Mouse (Mus musculus) kidney, adult 2 months (tissue): ENCODE measurements around the gene Csf3.

ENCODE experiments used
- CTCF ChIP-seq: fragments of 200-500 bp; conservative IDR thresholded peaks from 2 replicates; pipeline ENCODE4 v1.5.1; 2011; ENCODE audit warnings: low read depth, mild to moderate bottlenecking, control low read depth, low read length, moderate library complexity, mixed read lengths; ENCODE audit not compliant: insufficient read depth, insufficient read length
- POLR2A ChIP-seq: fragments of 200-500 bp; IDR thresholded peaks from one replicate; pipeline ENCODE4 v1.6.1; 2011; ENCODE audit warnings: low read depth, low read length, control low read depth

DNA sequence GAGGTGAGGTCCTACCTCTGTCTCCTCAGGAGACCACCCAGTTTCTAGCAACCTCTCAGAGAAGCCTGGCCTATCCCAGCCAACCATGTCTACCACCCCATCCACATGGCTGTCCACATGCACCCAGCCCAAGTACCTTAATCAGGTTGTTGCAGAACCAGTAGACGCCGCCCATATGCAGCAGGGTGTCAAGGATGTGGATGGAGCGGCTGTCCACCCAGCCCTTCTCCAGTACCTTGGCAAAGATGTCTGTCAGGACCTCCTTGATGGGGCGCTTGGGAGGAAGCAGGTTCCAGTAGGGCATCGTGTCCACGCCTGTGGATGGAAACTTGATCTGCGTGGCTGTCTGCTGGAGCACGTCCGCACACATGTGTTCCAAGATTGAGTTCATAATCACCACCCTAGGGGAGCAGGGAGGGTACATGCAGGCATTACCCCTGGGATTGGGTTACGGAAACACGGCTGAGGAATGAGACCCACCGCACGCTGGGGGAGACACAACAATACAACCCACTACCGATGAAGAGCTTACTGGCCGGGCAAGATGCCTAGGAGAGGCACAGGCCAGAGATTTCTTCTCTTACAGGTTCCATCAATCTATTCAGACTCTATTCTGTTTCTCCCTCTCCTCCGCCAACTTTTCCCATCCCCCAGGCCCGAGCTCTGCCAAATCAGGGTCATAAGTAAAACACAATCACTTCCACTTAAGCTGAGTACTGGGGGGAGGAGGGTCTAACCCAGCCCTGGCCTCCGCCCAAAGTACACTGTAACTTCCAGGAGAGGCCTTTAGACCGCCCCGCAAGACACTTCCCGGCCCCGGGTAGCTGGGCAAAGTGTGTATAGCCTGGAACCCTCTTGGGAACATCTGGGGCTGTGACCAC lies 6.6 kb downstream of the Csf3 start:
- TF ChIP-seq POLR2A (no peak), CTCF (no peak)
